Mouse (Mus musculus): ENCODE measurements around the gene Ankrd54. TPM values are rescaled to one million over a fixed set of nuclear protein-coding genes. Genes with fewer than 3 reads are reported as not detected.

Ankrd54 gene
- total RNA-seq, 2 experiments from 2014 or later: 7.7 to 8.1 TPM

GRCm38 (mm10) chr15:79079567-79079966, 16.9 kb upstream of the Ankrd54 start:
- intact Hi-C loops (cut with DNase I): no loop called here
- DNase-seq: no peak

- DNase-seq: no peak
- intact Hi-C loops (cut with DNase I): no loop called here
Observed at GRCm38 (mm10) chr15:79075658-79076365, 13.1 kb upstream of the Ankrd54 start.

GRCm38 (mm10) chr15:79074913-79075532, 12.3 kb upstream of the Ankrd54 start, which contains the start of gene Eif3l:
Gene Eif3l (plus strand): TSS chr15:79075179.
- intact Hi-C loops (cut with DNase I): loop anchor here (5.0 kb wide), 1 partner anchor 158 kb away; no protein-coding TSS in a partner anchor

GRCm38 (mm10) chr15:79074446-79074845, 11.8 kb upstream of the Ankrd54 start:
- intact Hi-C loops (cut with DNase I): loop anchor here (5.0 kb wide), 1 partner anchor 157 kb away; no protein-coding TSS in a partner anchor
- DNase-seq: no peak

More at GRCm38 (mm10) chr15:79074913-79075532, 12.3 kb upstream of the Ankrd54 start, which contains the start of gene Eif3l:
- DNase-seq: peak; percentile 87 to 91

GRCm38 (mm10) chr15:79073752-79074151, 11.1 kb upstream of the Ankrd54 start:
- DNase-seq: no peak
- intact Hi-C loops (cut with DNase I): loop anchor here (5.0 kb wide), 1 partner anchor 156 kb away; no protein-coding TSS in a partner anchor

GRCm38 (mm10) chr15:79071117-79072039, 8.7 kb upstream of the Ankrd54 start:
- intact Hi-C loops (cut with DNase I): loop anchor here (5.0 kb wide), 1 partner anchor 154 kb away; no protein-coding TSS in a partner anchor
- peak; percentile 42 for DNase-seq

GRCm38 (mm10) chr15:79068416-79068815, 5.7 kb upstream of the Ankrd54 start:
- intact Hi-C loops (cut with DNase I): no loop called here
- no peak for DNase-seq

GRCm38 (mm10) chr15:79067631-79068030, 4.9 kb upstream of the Ankrd54 start:
- DNase-seq: no peak
- intact Hi-C loops (cut with DNase I): no loop called here

- DNase-seq: no peak
- intact Hi-C loops (cut with DNase I): no loop called here
Observed at GRCm38 (mm10) chr15:79066276-79066675, 3.6 kb upstream of the Ankrd54 start.

- no peak for DNase-seq
- intact Hi-C loops (cut with DNase I): no loop called here
Observed at GRCm38 (mm10) chr15:79065086-79065770, 2.5 kb upstream of the Ankrd54 start.

GRCm38 (mm10) chr15:79063160-79063740, 557 bp upstream of the Ankrd54 start:
- no peak for DNase-seq
- intact Hi-C loops (cut with DNase I): no loop called here

GRCm38 (mm10) chr15:79060887-79061565, 1.7 kb downstream of the Ankrd54 start:
- intact Hi-C loops (cut with DNase I): no loop called here
- no peak for DNase-seq

- intact Hi-C loops (cut with DNase I): no loop called here
- no peak for DNase-seq
Observed at GRCm38 (mm10) chr15:79057850-79058249, 4.8 kb downstream of the Ankrd54 start.

GRCm38 (mm10) chr15:79056601-79057000, 6.1 kb downstream of the Ankrd54 start:
- no peak for DNase-seq
- intact Hi-C loops (cut with DNase I): no loop called here

- intact Hi-C loops (cut with DNase I): no loop called here
Observed at GRCm38 (mm10) chr15:79052366-79052765, 10.3 kb downstream of the Ankrd54 start.

GRCm38 (mm10) chr15:79051461-79052360, 11.0 kb downstream of the Ankrd54 start:
- no peak for DNase-seq
- intact Hi-C loops (cut with DNase I): no loop called here

More at GRCm38 (mm10) chr15:79052366-79052765, 10.3 kb downstream of the Ankrd54 start:
- no peak for DNase-seq

GRCm38 (mm10) chr15:79050964-79051363, 11.7 kb downstream of the Ankrd54 start:
- DNase-seq: no peak
- intact Hi-C loops (cut with DNase I): no loop called here
